Mouse (Mus musculus): ENCODE measurements around the gene Tmem53. TPM values are rescaled to one million over a fixed set of nuclear protein-coding genes. Genes with fewer than 3 reads are reported as not detected.

Gene Tmem53
- total and polyA plus RNA-seq, 2 experiments, result 32.1 to 110 TPM

- peaks cover 6% of the 10 kb centered on the region; the same call in 1 of the 2 replicates for H3K4me1 ChIP-seq (ENCODE audit: control insufficient read depth, insufficient read depth, low read length)
- no peak overlapping the region for H3K27ac ChIP-seq (replicated peaks; ENCODE audit: insufficient read depth, low read depth, low read length)
- peaks cover 20% of the 10 kb centered on the region; the same call in 1 of the 2 replicates for H3K27me3 ChIP-seq (ENCODE audit: control insufficient read depth, insufficient read depth, low read length)
- WGBS, result 88% methylated on average over 6 of the region's 6 CpGs
- no peak for DNase-seq (ENCODE audit: extremely low read depth, low read depth, low spot score)
- no peak for TF ChIP-seq POLR2A (IDR thresholded peaks at IDR 0.05; ENCODE audit: extremely low read depth, insufficient read depth, low read length)
- no peak for TF ChIP-seq CTCF (IDR thresholded peaks at IDR 0.05; ENCODE audit: low read depth, low read length)
- no peak overlapping the region for H3K4me3 ChIP-seq (ENCODE audit: insufficient read depth, low read depth, low read length)
- no peaks in the 10 kb centered on the region for H3K36me3 ChIP-seq (ENCODE audit: control insufficient read depth, insufficient read depth, low read length)
- H3K9ac ChIP-seq (ENCODE audit: low read depth, low read length), result no peak overlapping the region
- H3K79me2 ChIP-seq (ENCODE audit: control insufficient read depth, insufficient read depth, low read length), result no peaks in the 10 kb centered on the region
Measured at GRCm38 (mm10) chr4:117307270-117307669, 55.5 kb downstream of the Tmem53 start.

- Histone ChIP-seq H3K36me3 (ENCODE audit: control insufficient read depth, insufficient read depth, low read length) (no peaks in the 10 kb centered on the region), H3K27ac (replicated peaks; ENCODE audit: insufficient read depth, low read depth, low read length) (no peak overlapping the region), H3K4me1 (ENCODE audit: control insufficient read depth, insufficient read depth, low read length) (peaks cover 1% of the 10 kb centered on the region; the same call in 1 of the 2 replicates), H3K9ac (ENCODE audit: low read depth, low read length) (no peak overlapping the region), H3K27me3 (ENCODE audit: control insufficient read depth, insufficient read depth, low read length) (peaks cover 20% of the 10 kb centered on the region), H3K4me3 (ENCODE audit: insufficient read depth, low read depth, low read length) (no peak overlapping the region), H3K79me2 (ENCODE audit: control insufficient read depth, insufficient read depth, low read length) (no peaks in the 10 kb centered on the region)
- TF ChIP-seq CTCF (IDR thresholded peaks at IDR 0.05; ENCODE audit: low read depth, low read length) (no peak), POLR2A (IDR thresholded peaks at IDR 0.05; ENCODE audit: extremely low read depth, insufficient read depth, low read length) (no peak)
- no peak for DNase-seq (ENCODE audit: extremely low read depth, low read depth, low spot score)
- 88% methylated on average over 1 of the region's 1 CpGs for WGBS
Measured at GRCm38 (mm10) chr4:117309427-117309826, 57.7 kb downstream of the Tmem53 start.

- no peak overlapping the region for H3K4me3 ChIP-seq (ENCODE audit: insufficient read depth, low read depth, low read length)
- peaks cover 29% of the 10 kb centered on the region for H3K27me3 ChIP-seq (ENCODE audit: control insufficient read depth, insufficient read depth, low read length)
- H3K79me2 ChIP-seq (ENCODE audit: control insufficient read depth, insufficient read depth, low read length), result no peaks in the 10 kb centered on the region
- WGBS, result 57% methylated on average over 5 of the region's 5 CpGs
- no peaks in the 10 kb centered on the region for H3K4me1 ChIP-seq (ENCODE audit: control insufficient read depth, insufficient read depth, low read length)
- no peak overlapping the region for H3K27ac ChIP-seq (replicated peaks; ENCODE audit: insufficient read depth, low read depth, low read length)
- H3K9ac ChIP-seq (ENCODE audit: low read depth, low read length), result no peak overlapping the region
- no peak for TF ChIP-seq POLR2A (IDR thresholded peaks at IDR 0.05; ENCODE audit: extremely low read depth, insufficient read depth, low read length)
- TF ChIP-seq CTCF (IDR thresholded peaks at IDR 0.05; ENCODE audit: low read depth, low read length), result no peak
- no peaks in the 10 kb centered on the region for H3K36me3 ChIP-seq (ENCODE audit: control insufficient read depth, insufficient read depth, low read length)
- DNase-seq (ENCODE audit: extremely low read depth, low read depth, low spot score), result no peak
Measured at GRCm38 (mm10) chr4:117311891-117312290, 60.1 kb downstream of the Tmem53 start.

GRCm38 (mm10) chr4:117312416-117313084 is 60.8 kb downstream of the Tmem53 start:
- Histone ChIP-seq H3K9ac (ENCODE audit: low read depth, low read length) (no peak overlapping the region), H3K4me1 (ENCODE audit: control insufficient read depth, insufficient read depth, low read length) (no peaks in the 10 kb centered on the region), H3K4me3 (ENCODE audit: insufficient read depth, low read depth, low read length) (no peak overlapping the region), H3K36me3 (ENCODE audit: control insufficient read depth, insufficient read depth, low read length) (no peaks in the 10 kb centered on the region), H3K27ac (replicated peaks; ENCODE audit: insufficient read depth, low read depth, low read length) (no peak overlapping the region), H3K27me3 (ENCODE audit: control insufficient read depth, insufficient read depth, low read length) (peaks cover 29% of the 10 kb centered on the region), H3K79me2 (ENCODE audit: control insufficient read depth, insufficient read depth, low read length) (no peaks in the 10 kb centered on the region)
- TF ChIP-seq CTCF (IDR thresholded peaks at IDR 0.05; ENCODE audit: low read depth, low read length) (no peak), POLR2A (IDR thresholded peaks at IDR 0.05; ENCODE audit: extremely low read depth, insufficient read depth, low read length) (no peak)
- no peak for DNase-seq (ENCODE audit: extremely low read depth, low read depth, low spot score)
- WGBS, result 16% methylated on average over 26 of the region's 26 CpGs

- H3K36me3 ChIP-seq (ENCODE audit: control insufficient read depth, insufficient read depth, low read length), result no peaks in the 10 kb centered on the region
- H3K4me3 ChIP-seq (ENCODE audit: insufficient read depth, low read depth, low read length), result no peak overlapping the region
- H3K9ac ChIP-seq (ENCODE audit: low read depth, low read length), result no peak overlapping the region
- WGBS, result 13% methylated on average over 4 of the region's 4 CpGs
- no peak for DNase-seq (ENCODE audit: extremely low read depth, low read depth, low spot score)
- H3K27ac ChIP-seq (replicated peaks; ENCODE audit: insufficient read depth, low read depth, low read length), result no peak overlapping the region
- H3K79me2 ChIP-seq (ENCODE audit: control insufficient read depth, insufficient read depth, low read length), result no peaks in the 10 kb centered on the region
- peaks cover 34% of the 10 kb centered on the region for H3K27me3 ChIP-seq (ENCODE audit: control insufficient read depth, insufficient read depth, low read length)
- H3K4me1 ChIP-seq (ENCODE audit: control insufficient read depth, insufficient read depth, low read length), result no peaks in the 10 kb centered on the region
- TF ChIP-seq CTCF (IDR thresholded peaks at IDR 0.05; ENCODE audit: low read depth, low read length) (peak; percentile 60), POLR2A (IDR thresholded peaks at IDR 0.05; ENCODE audit: extremely low read depth, insufficient read depth, low read length) (no peak)
Measured at GRCm38 (mm10) chr4:117313085-117313424, 61.3 kb downstream of the Tmem53 start.

- no peak overlapping the region for H3K9ac ChIP-seq (ENCODE audit: low read depth, low read length)
- H3K4me1 ChIP-seq (ENCODE audit: control insufficient read depth, insufficient read depth, low read length), result no peaks in the 10 kb centered on the region
- WGBS, result 78% methylated on average over 16 of the region's 16 CpGs
- H3K4me3 ChIP-seq (ENCODE audit: insufficient read depth, low read depth, low read length), result no peak overlapping the region
- DNase-seq (ENCODE audit: extremely low read depth, low read depth, low spot score), result no peak
- H3K36me3 ChIP-seq (ENCODE audit: control insufficient read depth, insufficient read depth, low read length), result no peaks in the 10 kb centered on the region
- no peaks in the 10 kb centered on the region for H3K79me2 ChIP-seq (ENCODE audit: control insufficient read depth, insufficient read depth, low read length)
- TF ChIP-seq POLR2A (IDR thresholded peaks at IDR 0.05; ENCODE audit: extremely low read depth, insufficient read depth, low read length) (no peak), CTCF (IDR thresholded peaks at IDR 0.05; ENCODE audit: low read depth, low read length) (no peak)
- H3K27me3 ChIP-seq (ENCODE audit: control insufficient read depth, insufficient read depth, low read length), result peaks cover 36% of the 10 kb centered on the region
- H3K27ac ChIP-seq (replicated peaks; ENCODE audit: insufficient read depth, low read depth, low read length), result no peak overlapping the region
Measured at GRCm38 (mm10) chr4:117314849-117315500, 63.2 kb downstream of the Tmem53 start.

All from liver, adult 2 months (tissue).